Mouse (Mus musculus) testis, postnatal 14 days (tissue): ENCODE measurements around the gene Fbxo41.

Experiments used
- DNase-seq: peaks from one replicate; pipeline ENCODE4 v3.0.0; 2021; ENCODE audit warnings: low spot score

The Fbxo41 gene

GRCm38 (mm10) chr6:85502911-85503250 is at the start of gene Fbxo41:
Gene Fbxo41 (minus strand): TSS chr6:85502994.
- no peak for DNase-seq

- no peak for DNase-seq
Observed at GRCm38 (mm10) chr6:85547642-85548041, 44.8 kb upstream of the Fbxo41 start.

GRCm38 (mm10) chr6:85544251-85544881 is 41.6 kb upstream of the Fbxo41 start:
- DNase-seq = no peak

- DNase-seq = no peak
Observed at GRCm38 (mm10) chr6:85543351-85544175, 40.8 kb upstream of the Fbxo41 start.

- no peak for DNase-seq
Observed at GRCm38 (mm10) chr6:85522825-85523224, 20.0 kb upstream of the Fbxo41 start.

GRCm38 (mm10) chr6:85522026-85522425 is 19.2 kb upstream of the Fbxo41 start:
- DNase-seq = no peak

GRCm38 (mm10) chr6:85518091-85518693 is 15.4 kb upstream of the Fbxo41 start:
- no peak for DNase-seq

GRCm38 (mm10) chr6:85515941-85516340 is 13.1 kb upstream of the Fbxo41 start:
- no peak for DNase-seq

GRCm38 (mm10) chr6:85513531-85513910 is 10.7 kb upstream of the Fbxo41 start, which contains the start of gene Egr4:
Gene Egr4 (minus strand): TSS chr6:85513589.
- peak; percentile 80 for DNase-seq

- peak; percentile 24 for DNase-seq
Observed at GRCm38 (mm10) chr6:85512577-85513530, 10.1 kb upstream of the Fbxo41 start.

- DNase-seq = no peak
Observed at GRCm38 (mm10) chr6:85512056-85512440, 9.3 kb upstream of the Fbxo41 start.

- peak; percentile 45 for DNase-seq
Observed at GRCm38 (mm10) chr6:85511286-85512055, 8.7 kb upstream of the Fbxo41 start.

GRCm38 (mm10) chr6:85510476-85510875 is 7.7 kb upstream of the Fbxo41 start:
- no peak for DNase-seq

- no peak for DNase-seq
Observed at GRCm38 (mm10) chr6:85508602-85509001, 5.8 kb upstream of the Fbxo41 start.

- DNase-seq = no peak
Observed at GRCm38 (mm10) chr6:85504908-85505307, 2.1 kb upstream of the Fbxo41 start.

- DNase-seq = no peak
Observed at GRCm38 (mm10) chr6:85502103-85502910, 487 bp downstream of the Fbxo41 start.

GRCm38 (mm10) chr6:85501571-85502102 is 1.2 kb downstream of the Fbxo41 start:
- DNase-seq = no peak

- DNase-seq = no peak
Observed at GRCm38 (mm10) chr6:85500416-85500815, 2.4 kb downstream of the Fbxo41 start.

- DNase-seq = no peak
Observed at GRCm38 (mm10) chr6:85498147-85498546, 4.6 kb downstream of the Fbxo41 start.

GRCm38 (mm10) chr6:85496976-85497375 is 5.8 kb downstream of the Fbxo41 start:
- no peak for DNase-seq
